20 mouse cellular contexts compared by ENCODE assay signal in the genomic region with DNA sequence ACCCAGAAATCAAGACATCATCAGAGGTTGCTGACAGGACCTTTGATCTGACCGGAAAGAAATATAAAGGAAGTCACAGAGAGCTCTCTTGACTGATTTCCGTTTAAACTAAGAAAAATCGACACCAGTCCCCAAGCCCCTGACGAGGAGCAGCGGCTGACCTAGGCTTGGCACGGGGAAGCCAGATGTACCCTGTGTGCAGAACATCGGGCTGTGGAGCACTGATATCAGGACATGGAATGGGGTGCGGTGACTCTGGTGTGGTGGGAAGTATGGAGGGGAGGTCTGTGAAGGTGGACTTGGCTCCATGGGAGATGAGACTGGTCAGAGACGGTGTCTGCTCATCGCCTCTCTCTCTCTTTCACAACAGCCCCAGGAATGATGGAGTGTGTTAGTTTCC.
"Had no signal": no experiment of that assay in that cellular context is flagged by ENCODE, and none has a peak within 500 bp of the region (broad histone marks: within the 10 kb centered on the region; RNA-seq: fewer than 3 reads in every experiment).

No protein-coding gene starts in this region.

- H3K9ac ChIP-seq: liver, embryonic 12.5 days; liver, embryonic 14.5 days; midbrain, embryonic 12.5 days; neural tube, embryonic 13.5 days; neural tube, embryonic 15.5 days; stomach, embryonic 15.5 days had no signal

- ATAC-seq: liver, embryonic 12.5 days; lung, postnatal 0 days; midbrain, embryonic 16.5 days had no signal

- H3K36me3 ChIP-seq: liver, embryonic 12.5 days; midbrain, embryonic 12.5 days; neural tube, embryonic 13.5 days; neural tube, embryonic 15.5 days; stomach, embryonic 15.5 days had no signal

- H3K4me3 ChIP-seq: liver, embryonic 12.5 days; midbrain, embryonic 12.5 days; myocyte; neural tube, embryonic 13.5 days; neural tube, embryonic 15.5 days; stomach, embryonic 15.5 days had no signal

- H3K4me1 ChIP-seq: liver, embryonic 12.5 days; midbrain, embryonic 12.5 days; neural tube, embryonic 15.5 days; stomach, embryonic 15.5 days had no signal

- H3K9me3 ChIP-seq: liver, embryonic 12.5 days; midbrain, embryonic 12.5 days; neural tube, embryonic 13.5 days; neural tube, embryonic 15.5 days; stomach, embryonic 15.5 days had no signal

- DNase-seq: lung, adult 18-20 months; lung, postnatal 4 days; midbrain, embryonic 14.5 days; retina, postnatal 1 day; right cerebral cortex, adult 18-20 months; right cerebral cortex, postnatal 25 days; right cerebral cortex, postnatal 4 days; spleen, adult 18-20 months; thymus, postnatal 14 days; thymus, postnatal 36 days had no signal

- H3K27me3 ChIP-seq: midbrain, embryonic 12.5 days; neural tube, embryonic 13.5 days; neural tube, embryonic 15.5 days; stomach, embryonic 15.5 days had no signal

- H3K27ac ChIP-seq: liver, embryonic 12.5 days; liver, embryonic 14.5 days; midbrain, embryonic 12.5 days; neural tube, embryonic 13.5 days; neural tube, embryonic 15.5 days; stomach, embryonic 15.5 days; stomach, postnatal 0 days had no signal

- H3K4me2 ChIP-seq: liver, embryonic 12.5 days; midbrain, embryonic 12.5 days; neural tube, embryonic 13.5 days; neural tube, embryonic 15.5 days; stomach, embryonic 15.5 days had no signal
